Mouse (Mus musculus) kidney, postnatal 0 days (tissue): Measurements from ENCODE around the gene Ptpn13. TPM values are rescaled to one million over a fixed set of nuclear protein-coding genes. Genes with fewer than 3 reads are reported as not detected.
A peak's percentile ranks its signal among the peaks of the same experiment; 100 is the strongest.

Source experiments
- ATAC-seq: fragments of 200-750 bp; cut with Nextera tagmentation; replicated peaks from 2 replicates; pipeline ENCODE4 v1.8.0; 2017; ENCODE audit warnings: low read depth, moderate number of reproducible peaks, moderate TSS enrichment, moderate library complexity; ENCODE audit not compliant: low FRiP score
- DNase-seq: peaks from one replicate; pipeline ENCODE4 v3.0.0-alpha.2; 2016; ENCODE audit warnings: low spot score
- H3K27ac ChIP-seq: fragments of 300-500 bp; sonication (generic); 2 replicates; pipeline ENCODE4 v1.5.1; 2014; ENCODE audit warnings: mild to moderate bottlenecking
- H3K27me3 ChIP-seq: fragments of 300-500 bp; sonication (generic); 2 replicates; pipeline ENCODE4 v1.6.1; 2014; ENCODE audit warnings: low read length, mixed read lengths; ENCODE audit not compliant: insufficient read depth
- H3K36me3 ChIP-seq: fragments of 300-500 bp; sonication (generic); 2 replicates; pipeline ENCODE4 v1.6.1; 2014; ENCODE audit warnings: low read length, mixed read lengths; ENCODE audit not compliant: insufficient read depth
- H3K4me1 ChIP-seq: fragments of 300-500 bp; sonication (generic); replicated peaks from 2 replicates; pipeline ENCODE4 v1.6.1; 2014; ENCODE audit warnings: antibody characterized with exemption, low read length, mixed read lengths; ENCODE audit not compliant: insufficient read depth
- H3K4me2 ChIP-seq: fragments of 300-500 bp; sonication (generic); 2 replicates; pipeline ENCODE4 v1.6.1; 2014; ENCODE audit warnings: mild to moderate bottlenecking, low read length, moderate library complexity, mixed read lengths
- H3K4me3 ChIP-seq: fragments of 300-500 bp; sonication (generic); replicated peaks from 2 replicates; pipeline ENCODE4 v1.5.1; 2014; ENCODE audit warnings: low read depth, low read length
- H3K9ac ChIP-seq: fragments of 300-500 bp; sonication (generic); 2 replicates; pipeline ENCODE4 v1.6.1; 2014; ENCODE audit warnings: low read depth, low read length
- H3K9me3 ChIP-seq: fragments of 300-500 bp; sonication (generic); replicated peaks from 2 replicates; pipeline ENCODE4 v1.6.1; 2016; ENCODE audit warnings: low read length, inconsistent platforms, mixed read lengths
- CTCF ChIP-seq: IDR thresholded peaks from 2 replicates; pipeline ENCODE4 v1.5.1; 2016; ENCODE audit warnings: antibody characterized with exemption, low read depth, mild to moderate bottlenecking, moderate library complexity
- WGBS: fragments of 180-500 bp; shearing (Covaris S2); extraction: QIAGEN DNeasy Blood & Tissue Kit; methylation state at CpG from one replicate; pipeline ENCODE4 v1.1.7; 2014; 5-methylcytosine and 5-hydroxymethylcytosine counted together
- polyA plus RNA-seq: library from polyadenylated mRNA; unstranded; fragments of >200 nt; fragmentation: Nextera tagmentation; extraction: Ambion mirVana; gene quantifications from 2 replicates; pipeline ENCODE4 v1.2.1, GENCODE M21; 2015

Ptpn13 gene
- polyA plus RNA-seq, 1 experiment from 2014 or later, result 20.4 TPM

GRCm38 (mm10) chr5:103497061-103497460, 72.1 kb downstream of the Ptpn13 start:
- H3K27ac ChIP-seq, result no peak overlapping the region
- H3K4me2 ChIP-seq, result no peak overlapping the region
- H3K27me3 ChIP-seq, result no peaks in the 10 kb centered on the region
- no peaks in the 10 kb centered on the region for H3K4me1 ChIP-seq
- no peak for TF ChIP-seq CTCF
- no peak overlapping the region for H3K9ac ChIP-seq
- peaks cover 12% of the 10 kb centered on the region; the same call in 1 of the 2 replicates for H3K36me3 ChIP-seq
- WGBS, result 87% methylated on average over 5 of the region's 5 CpGs
- no peak for DNase-seq
- no peak overlapping the region for H3K4me3 ChIP-seq
- H3K9me3 ChIP-seq, result no peaks in the 10 kb centered on the region
- no peak for ATAC-seq

GRCm38 (mm10) chr5:103497480-103497879, 72.5 kb downstream of the Ptpn13 start:
- Histone ChIP-seq H3K4me1 (no peaks in the 10 kb centered on the region), H3K27me3 (no peaks in the 10 kb centered on the region), H3K36me3 (peaks cover 8% of the 10 kb centered on the region; the same call in 1 of the 2 replicates), H3K9ac (no peak overlapping the region), H3K9me3 (no peaks in the 10 kb centered on the region), H3K4me3 (no peak overlapping the region), H3K4me2 (no peak overlapping the region), H3K27ac (no peak overlapping the region)
- TF ChIP-seq CTCF, result no peak
- ATAC-seq, result no peak
- 91% methylated on average over 2 of the region's 2 CpGs for whole genome bisulfite sequencing
- DNase-seq, result no peak

GRCm38 (mm10) chr5:103499305-103499704, 74.3 kb downstream of the Ptpn13 start:
- Histone ChIP-seq H3K9ac (no peak overlapping the region), H3K27me3 (no peaks in the 10 kb centered on the region), H3K9me3 (no peaks in the 10 kb centered on the region), H3K4me3 (no peak overlapping the region), H3K36me3 (0 out of 2 replicates have a peak, but pooled peaks cover 7% of the 10 kb centered on the region), H3K4me2 (no peak overlapping the region), H3K4me1 (no peaks in the 10 kb centered on the region), H3K27ac (no peak overlapping the region)
- no peak for TF ChIP-seq CTCF
- no peak for ATAC-seq
- DNase-seq, result no peak
- WGBS, result 17% methylated on average over 6 of the region's 6 CpGs

GRCm38 (mm10) chr5:103501076-103501475, 76.1 kb downstream of the Ptpn13 start:
- 91% methylated on average over 9 of the region's 9 CpGs for WGBS
- H3K4me3 ChIP-seq, result no peak overlapping the region
- DNase-seq, result no peak
- TF ChIP-seq CTCF, result no peak
- H3K9ac ChIP-seq, result no peak overlapping the region
- no peaks in the 10 kb centered on the region for H3K4me1 ChIP-seq
- ATAC-seq, result no peak
- H3K27ac ChIP-seq, result no peak overlapping the region
- H3K4me2 ChIP-seq, result no peak overlapping the region
- 0 out of 2 replicates have a peak, but pooled peaks cover 7% of the 10 kb centered on the region for H3K36me3 ChIP-seq
- no peaks in the 10 kb centered on the region for H3K27me3 ChIP-seq
- no peaks in the 10 kb centered on the region for H3K9me3 ChIP-seq

- WGBS, result 98% methylated on average over 6 of the region's 6 CpGs
- Histone ChIP-seq H3K36me3 (0 out of 2 replicates have a peak, but pooled peaks cover 7% of the 10 kb centered on the region), H3K9ac (no peak overlapping the region), H3K4me2 (no peak overlapping the region), H3K4me3 (no peak overlapping the region), H3K9me3 (no peaks in the 10 kb centered on the region), H3K27ac (no peak overlapping the region), H3K4me1 (no peaks in the 10 kb centered on the region), H3K27me3 (no peaks in the 10 kb centered on the region)
- DNase-seq, result no peak
- TF ChIP-seq CTCF, result no peak
- ATAC-seq, result no peak
Observed at GRCm38 (mm10) chr5:103501839-103502238, 76.8 kb downstream of the Ptpn13 start.

GRCm38 (mm10) chr5:103513162-103513561, 88.2 kb downstream of the Ptpn13 start:
- ATAC-seq, result no peak; the same call in 1 of the 2 replicates
- H3K9ac ChIP-seq, result no peak overlapping the region
- no peaks in the 10 kb centered on the region for H3K27me3 ChIP-seq
- peak; percentile 18; the same call in 1 of the 2 replicates for TF ChIP-seq CTCF
- no peak overlapping the region for H3K4me2 ChIP-seq
- no peak for DNase-seq
- H3K27ac ChIP-seq, result no peak overlapping the region
- no peaks in the 10 kb centered on the region for H3K9me3 ChIP-seq
- 0 out of 2 replicates have a peak, but pooled peaks cover 2% of the 10 kb centered on the region for H3K36me3 ChIP-seq
- H3K4me1 ChIP-seq, result no peaks in the 10 kb centered on the region
- H3K4me3 ChIP-seq, result no peak overlapping the region
- 78% methylated on average over 9 of the region's 9 CpGs for WGBS

- DNase-seq (no peak), ATAC-seq (no peak)
- no peak for TF ChIP-seq CTCF
- no peak overlapping the region for H3K4me2 ChIP-seq
- no peak overlapping the region for H3K27ac ChIP-seq
- 89% methylated on average over 7 of the region's 7 CpGs for WGBS
- H3K9me3 ChIP-seq, result no peaks in the 10 kb centered on the region
- H3K4me3 ChIP-seq, result no peak overlapping the region
- H3K9ac ChIP-seq, result no peak overlapping the region
- H3K27me3 ChIP-seq, result no peaks in the 10 kb centered on the region
- no peaks in the 10 kb centered on the region for H3K4me1 ChIP-seq
- H3K36me3 ChIP-seq, result no peaks in the 10 kb centered on the region
Observed at GRCm38 (mm10) chr5:103514441-103514840, 89.4 kb downstream of the Ptpn13 start.
